Mouse (Mus musculus): Measurements from ENCODE around the gene Kirrel3. TPM values are rescaled to one million over a fixed set of nuclear protein-coding genes. Genes with fewer than 3 reads are reported as not detected.

The Kirrel3 gene
- total RNA-seq, 2 experiments from 2014 or later = 48.3 to 53.3 TPM

- no peak for DNase-seq (ENCODE audit: low spot score in 2 of 2)
These were observed 263.5 kb downstream of the Kirrel3 start for GRCm38 (mm10) chr9:34749161-34749560.

- no peak for DNase-seq (ENCODE audit: low spot score in 2 of 2)
These were observed 264.2 kb downstream of the Kirrel3 start for GRCm38 (mm10) chr9:34749877-34750276.

GRCm38 (mm10) chr9:34750887-34751286 lies 265.2 kb downstream of the Kirrel3 start:
- no peak for DNase-seq (ENCODE audit: low spot score in 2 of 2)

- no peak for DNase-seq (ENCODE audit: low spot score in 2 of 2)
These were observed 266.5 kb downstream of the Kirrel3 start for GRCm38 (mm10) chr9:34752076-34752800.

- DNase-seq (ENCODE audit: low spot score in 2 of 2) = peak; percentile 75 to 81
These were observed 267.1 kb downstream of the Kirrel3 start for GRCm38 (mm10) chr9:34752801-34753170.

GRCm38 (mm10) chr9:34753891-34754290 lies 268.2 kb downstream of the Kirrel3 start:
- DNase-seq (ENCODE audit: low spot score in 2 of 2) = no peak

- DNase-seq (ENCODE audit: low spot score in 2 of 2) = no peak
These were observed 268.9 kb downstream of the Kirrel3 start for GRCm38 (mm10) chr9:34754523-34755097.

GRCm38 (mm10) chr9:34756055-34756454 lies 270.4 kb downstream of the Kirrel3 start:
- DNase-seq (ENCODE audit: low spot score in 2 of 2) = no peak

- DNase-seq (ENCODE audit: low spot score in 2 of 2) = no peak
These were observed 273.2 kb downstream of the Kirrel3 start for GRCm38 (mm10) chr9:34758925-34759324.

- no peak for DNase-seq (ENCODE audit: low spot score in 2 of 2)
These were observed 274.8 kb downstream of the Kirrel3 start for GRCm38 (mm10) chr9:34760521-34760920.

- no peak for DNase-seq (ENCODE audit: low spot score in 2 of 2)
These were observed 281.3 kb downstream of the Kirrel3 start for GRCm38 (mm10) chr9:34766792-34767623.

- DNase-seq (ENCODE audit: low spot score in 2 of 2) = no peak
These were observed 283.3 kb downstream of the Kirrel3 start for GRCm38 (mm10) chr9:34768961-34769360.

- DNase-seq (ENCODE audit: low spot score in 2 of 2) = no peak
These were observed 285.3 kb downstream of the Kirrel3 start for GRCm38 (mm10) chr9:34770951-34771350.

GRCm38 (mm10) chr9:34771401-34771800 lies 285.7 kb downstream of the Kirrel3 start:
- no peak for DNase-seq (ENCODE audit: low spot score in 2 of 2)

- no peak for DNase-seq (ENCODE audit: low spot score in 2 of 2)
These were observed 286.3 kb downstream of the Kirrel3 start for GRCm38 (mm10) chr9:34772022-34772437.

GRCm38 (mm10) chr9:34781356-34781755 lies 295.7 kb downstream of the Kirrel3 start:
- DNase-seq (ENCODE audit: low spot score in 2 of 2) = no peak

- no peak for DNase-seq (ENCODE audit: low spot score in 2 of 2)
These were observed 302.2 kb downstream of the Kirrel3 start for GRCm38 (mm10) chr9:34787915-34788314.

- no peak for DNase-seq (ENCODE audit: low spot score in 2 of 2)
These were observed 309.5 kb downstream of the Kirrel3 start for GRCm38 (mm10) chr9:34795226-34795625.

GRCm38 (mm10) chr9:34797688-34798339 lies 312.1 kb downstream of the Kirrel3 start:
- no peak for DNase-seq (ENCODE audit: low spot score in 2 of 2)

GRCm38 (mm10) chr9:34801662-34802061 lies 316.0 kb downstream of the Kirrel3 start:
- DNase-seq (ENCODE audit: low spot score in 2 of 2) = no peak

GRCm38 (mm10) chr9:34806854-34807253 lies 321.2 kb downstream of the Kirrel3 start:
- no peak for DNase-seq (ENCODE audit: low spot score in 2 of 2)
